Mouse (Mus musculus): ENCODE measurements at regions not wholly inside any gene's neighbourhood (a gene's known extent, or its start where the extent isn't known, plus 50 kb on each side); places are given as distances from the start of the nearest gene placed in this dataset.

- no peak for DNase-seq
Observed at GRCm38 (mm10) chr13:47602646-47603045, 480.2 kb downstream of the Rnf144b start.

DNA sequence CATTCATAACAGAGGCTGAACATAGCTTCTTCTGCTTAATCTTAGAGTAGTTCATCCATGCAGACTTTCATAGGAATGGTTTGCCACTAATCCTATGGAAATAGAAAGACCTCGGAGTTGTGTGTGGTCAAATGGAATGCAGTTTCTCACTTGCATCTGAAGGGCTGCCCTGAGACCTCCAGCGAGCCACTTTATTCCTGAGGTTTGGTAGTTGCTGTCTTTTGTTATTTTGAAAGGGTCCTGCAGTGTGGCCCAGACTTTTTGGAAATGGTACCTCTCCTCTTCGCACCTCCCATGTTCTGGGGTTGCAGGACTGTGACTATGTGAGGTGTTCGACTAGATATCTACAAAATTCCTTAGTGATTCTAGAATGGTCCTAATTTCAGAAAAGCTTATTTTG is 489.0 kb downstream of the Rnf144b start:
- DNase-seq: no peak

- no peak for DNase-seq
Observed at GRCm38 (mm10) chr13:47636511-47637103, 514.2 kb downstream of the Rnf144b start.

DNA sequence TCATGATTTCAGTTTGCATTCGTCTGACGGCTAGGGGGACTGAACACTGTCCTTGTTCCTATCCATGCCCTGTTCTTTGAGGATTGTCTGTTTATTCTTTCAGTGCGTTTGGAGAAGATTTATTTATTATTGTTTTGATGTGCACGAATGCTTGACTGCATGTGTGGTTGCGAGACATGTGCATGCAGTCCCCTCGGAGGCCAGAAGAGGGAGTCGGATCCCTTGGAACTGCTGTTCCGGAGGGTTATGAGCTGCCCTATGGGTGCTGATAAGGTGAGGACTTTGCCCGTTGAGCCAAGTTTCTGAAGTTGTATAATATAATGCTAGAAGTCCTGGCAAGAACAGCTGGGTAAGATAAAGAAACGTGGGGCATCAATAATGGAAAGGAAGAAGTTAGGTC is 519.9 kb downstream of the Rnf144b start:
- no peak for DNase-seq

DNA sequence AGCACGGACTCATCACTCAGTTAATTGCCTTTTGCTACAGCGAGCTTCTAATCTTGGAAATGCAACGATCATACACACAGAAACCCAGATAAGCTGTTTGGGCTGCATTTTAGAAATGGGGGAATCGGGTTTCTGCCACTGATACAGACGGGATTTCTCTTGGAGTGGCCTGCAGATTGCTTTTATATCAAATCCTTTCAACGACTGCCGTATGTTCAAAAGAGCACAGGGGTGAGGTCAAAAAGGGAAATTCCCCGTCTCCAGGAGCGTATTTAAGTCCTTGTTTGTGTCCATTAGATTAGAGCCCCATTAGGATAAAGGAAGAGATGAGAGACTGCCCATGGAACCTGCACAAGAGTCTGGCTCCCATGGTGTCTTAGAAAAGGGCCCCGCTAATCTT is 522.6 kb downstream of the Rnf144b start:
- no peak for DNase-seq

GRCm38 (mm10) chr13:47647693-47648092 is 525.2 kb downstream of the Rnf144b start:
- peak; percentile 14 for DNase-seq

- no peak for DNase-seq
Observed at GRCm38 (mm10) chr13:47650093-47650492, 527.6 kb downstream of the Rnf144b start.

DNA sequence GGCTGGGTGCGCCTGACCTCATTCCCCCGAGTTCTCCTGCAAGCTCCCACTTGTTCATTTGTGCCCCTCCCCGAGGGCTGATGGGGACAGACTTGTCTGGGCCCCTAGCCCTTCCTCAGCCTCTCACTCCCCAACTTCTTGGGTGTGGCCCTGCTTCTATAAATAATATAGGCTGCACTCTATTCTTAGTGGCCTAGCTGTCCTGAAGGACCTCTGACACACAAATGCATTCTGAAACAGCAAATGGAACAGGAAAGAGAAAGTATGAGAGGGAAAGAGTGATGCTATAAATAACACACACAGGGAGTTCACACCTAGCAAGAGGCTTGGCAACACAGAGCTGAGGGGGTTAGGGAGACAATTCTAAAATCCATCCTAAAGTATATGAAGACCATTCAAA is 544.0 kb downstream of the Rnf144b start:
- no peak for DNase-seq

DNA sequence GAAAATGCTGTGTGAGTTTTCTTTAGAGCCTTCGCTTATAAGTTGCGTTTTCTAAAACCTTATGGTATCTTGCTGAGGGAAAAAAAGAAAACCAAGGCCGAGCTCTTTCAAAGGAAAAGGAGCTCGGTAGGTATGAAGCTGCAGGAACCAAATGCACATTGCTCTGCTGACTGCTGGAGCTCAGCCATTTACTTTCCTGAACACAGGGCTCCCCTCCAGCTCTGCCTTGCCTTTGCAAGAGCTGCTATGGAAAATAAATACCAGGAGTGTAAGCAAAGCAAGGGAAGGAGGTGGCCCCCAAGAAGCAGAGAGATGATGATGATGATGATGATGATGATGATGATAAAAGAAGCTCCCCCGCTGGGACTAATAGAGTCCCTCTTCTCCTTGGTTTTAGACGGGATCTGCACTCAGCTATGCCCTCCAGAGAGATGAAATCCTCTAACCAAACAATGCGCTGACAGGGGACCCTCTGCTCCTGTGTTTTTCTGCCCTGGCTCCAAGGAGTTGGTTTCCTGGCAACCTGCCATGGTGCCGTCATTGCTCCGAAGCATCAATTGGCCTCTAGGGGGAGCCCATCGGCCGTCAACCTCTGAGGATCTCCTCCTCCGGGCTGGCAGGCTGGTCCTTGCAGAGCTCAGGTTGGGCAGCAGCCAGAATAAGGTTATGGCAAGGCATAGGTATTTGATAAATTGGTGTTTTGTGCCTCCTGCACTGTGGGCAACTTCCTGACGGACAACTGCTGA is 544.7 kb downstream of the Rnf144b start:
- DNase-seq: peak; percentile 79

GRCm38 (mm10) chr13:47688131-47688530 is 565.7 kb downstream of the Rnf144b start:
- no peak for DNase-seq

DNA sequence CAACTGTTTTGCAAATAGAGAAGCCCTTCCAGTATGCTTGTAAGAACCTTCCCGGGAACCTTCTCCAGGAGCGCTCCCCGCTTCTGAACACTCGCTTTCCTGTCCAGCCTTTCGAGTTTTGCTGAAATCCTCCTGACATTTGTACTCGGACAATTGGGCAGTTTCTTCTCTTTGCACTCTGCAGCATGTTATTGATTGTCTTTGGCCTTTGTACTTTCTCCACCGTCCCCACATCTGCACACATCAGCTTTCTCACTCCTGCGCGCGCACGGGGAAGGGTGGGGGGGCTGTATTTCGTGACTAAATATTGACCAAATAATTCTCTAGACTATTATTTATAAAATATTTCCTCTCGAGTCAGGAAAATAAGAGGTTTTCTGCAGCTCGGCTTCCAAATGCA is 567.2 kb upstream of the Id4 start:
- DNase-seq: no peak

DNA sequence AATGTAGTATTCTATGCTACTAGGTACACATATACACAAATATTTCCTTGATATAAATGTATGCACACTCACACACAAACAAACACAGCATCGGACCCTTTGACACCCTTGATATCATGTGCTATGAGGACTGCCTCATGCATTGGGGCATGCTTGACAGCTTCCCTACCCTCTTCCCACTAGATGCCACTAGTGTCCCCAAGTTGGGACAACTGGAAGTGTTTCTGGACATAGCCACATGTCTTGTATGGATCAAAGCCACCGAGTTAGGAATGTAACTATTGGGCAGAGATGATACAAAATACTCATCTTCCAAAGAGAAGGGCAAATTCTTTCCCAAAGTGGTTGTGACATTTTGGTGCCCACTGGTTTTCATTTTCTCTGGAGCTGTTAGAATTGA is 565.2 kb upstream of the Id4 start:
- no peak for DNase-seq

DNA sequence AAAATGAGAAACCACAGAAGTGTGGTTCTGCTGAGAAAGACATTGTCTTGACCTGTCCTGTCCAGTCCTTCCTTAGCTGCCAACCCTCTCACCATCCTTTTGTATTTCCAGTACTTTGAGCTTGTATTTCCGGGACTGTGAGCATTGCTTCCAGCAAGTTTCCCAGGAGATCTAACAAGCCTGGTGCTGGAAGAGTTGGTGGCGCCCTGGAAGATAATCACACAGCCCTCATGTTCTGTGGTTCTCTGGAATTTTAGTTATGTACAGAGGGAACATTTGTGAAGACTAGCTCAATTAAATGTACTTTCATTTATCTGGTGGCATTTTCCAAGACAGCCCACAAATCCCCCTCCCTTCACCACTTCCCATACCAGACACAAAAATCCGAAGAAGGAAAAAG is 560.5 kb upstream of the Id4 start:
- DNase-seq: no peak

DNA sequence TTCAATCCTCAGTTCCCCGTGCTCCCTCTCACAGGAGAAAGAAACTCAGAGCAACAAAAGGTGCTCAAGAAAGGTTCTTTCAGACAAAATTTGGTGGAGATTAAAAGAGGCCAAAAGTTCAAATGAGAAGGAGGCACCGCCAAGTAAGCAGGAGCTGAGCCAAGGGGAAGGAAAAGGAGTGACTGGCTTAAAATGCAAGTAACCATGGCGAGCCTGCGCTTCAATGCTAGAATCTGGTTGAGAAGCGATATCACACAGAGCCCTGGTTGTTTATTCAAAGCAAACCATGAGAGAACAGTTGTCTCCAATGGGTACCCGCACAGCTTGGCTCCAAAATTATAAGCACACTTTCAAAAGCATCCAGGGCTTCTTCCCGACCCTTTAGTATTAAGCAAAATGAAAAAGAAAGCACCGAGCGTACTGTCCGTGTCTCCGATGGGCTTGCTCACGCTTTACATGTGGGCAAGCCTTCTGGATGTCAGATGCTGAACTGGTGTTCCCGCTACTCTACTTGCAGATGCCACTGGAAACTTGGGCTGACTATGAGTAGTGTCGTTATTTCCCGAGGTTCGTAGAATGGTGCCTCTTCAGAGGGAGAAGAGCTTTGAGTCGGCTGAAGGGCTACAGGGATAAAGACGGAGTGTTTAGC is 552.9 kb upstream of the Id4 start:
- no peak for DNase-seq

- DNase-seq: no peak
Observed at GRCm38 (mm10) chr13:47709323-47709722, 551.7 kb upstream of the Id4 start.

DNA sequence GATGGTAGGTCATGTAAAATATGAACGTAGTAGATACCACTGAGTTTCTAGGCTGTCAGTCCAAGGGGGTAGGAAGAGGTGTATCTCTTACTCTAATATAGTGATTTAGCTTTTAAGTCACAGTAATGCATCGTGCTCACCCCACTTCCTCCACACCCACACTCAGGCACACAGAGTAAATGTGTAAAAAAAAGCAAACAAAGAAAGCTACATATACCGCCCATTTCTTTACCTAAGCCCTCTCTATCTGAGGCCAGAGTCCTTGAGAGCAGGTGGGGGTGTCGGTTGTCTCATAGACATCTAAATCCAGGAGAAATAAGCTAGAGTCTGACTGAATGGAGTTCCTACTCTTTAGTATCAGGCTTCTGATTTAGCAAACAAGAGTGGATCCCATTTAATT is 548.5 kb upstream of the Id4 start:
- no peak for DNase-seq

GRCm38 (mm10) chr13:47716265-47716664 is 544.8 kb upstream of the Id4 start:
- no peak for DNase-seq

GRCm38 (mm10) chr13:47720645-47721044 is 540.4 kb upstream of the Id4 start:
- no peak for DNase-seq

DNA sequence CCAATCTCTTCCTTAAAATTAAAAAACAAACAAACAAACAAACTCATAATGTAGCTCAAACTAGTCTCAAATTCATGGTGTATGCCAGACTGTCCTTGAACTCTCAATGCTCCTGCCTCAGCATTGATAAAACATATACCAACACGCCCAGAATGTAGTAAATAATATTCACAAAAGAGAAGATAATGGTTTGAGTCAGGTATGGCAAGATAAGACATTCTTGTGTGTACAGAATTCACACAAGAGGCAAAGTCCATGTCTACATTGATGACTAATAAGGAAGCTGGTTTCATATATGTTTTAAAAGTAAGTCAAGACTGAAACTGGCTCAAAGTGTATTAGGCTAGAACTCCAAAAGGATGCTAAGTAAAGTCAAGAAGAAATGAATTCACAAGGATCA is 526.6 kb upstream of the Id4 start:
- DNase-seq: no peak

DNA sequence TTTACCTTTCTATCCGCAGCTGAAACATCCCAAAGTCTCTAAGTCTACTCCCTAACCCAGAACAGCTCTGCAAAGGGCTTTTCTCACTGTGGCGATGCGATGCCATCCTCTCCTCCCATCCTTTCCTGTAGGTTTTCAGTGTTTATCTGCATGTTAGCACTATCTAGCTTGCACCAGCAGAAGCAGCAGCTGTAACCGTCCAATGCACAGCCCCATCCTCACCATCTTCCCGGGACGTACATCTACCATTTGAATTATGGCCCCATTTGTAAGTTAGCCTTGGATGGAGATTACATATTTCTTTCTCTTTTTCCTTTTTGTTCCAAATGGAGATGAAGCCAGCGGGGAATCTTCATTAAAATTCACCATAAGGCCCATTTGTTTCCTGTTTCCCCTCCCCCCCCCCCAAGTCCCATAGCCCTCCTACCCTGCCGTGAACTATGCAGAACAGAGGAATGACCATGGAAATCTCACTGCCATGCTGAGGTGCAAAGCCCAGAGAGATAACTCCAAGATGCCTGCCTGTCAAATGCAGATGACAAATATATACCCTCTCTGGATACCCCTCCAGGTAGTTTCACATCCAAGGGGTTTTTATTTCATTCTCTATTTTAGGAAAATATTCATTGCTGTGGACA is 525.5 kb upstream of the Id4 start:
- DNase-seq: no peak

DNA sequence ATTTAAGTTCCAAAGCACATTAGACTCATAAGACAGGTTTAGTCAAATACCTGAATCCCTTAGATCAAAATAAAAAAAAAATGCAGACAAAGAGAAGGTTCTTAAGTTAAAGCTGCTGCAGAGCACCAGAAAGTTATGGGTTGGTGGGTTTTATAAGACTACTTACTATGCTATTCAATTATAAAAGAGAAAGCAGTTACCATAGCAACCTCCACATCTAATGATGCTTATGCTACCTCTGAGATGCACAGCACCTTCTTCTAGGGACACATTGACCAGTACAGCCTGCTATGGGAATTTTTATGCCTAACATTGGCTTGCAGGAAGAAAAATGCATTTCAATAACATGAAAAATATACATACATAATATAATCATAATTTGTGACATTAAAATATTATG is 512.1 kb upstream of the Id4 start:
- DNase-seq: no peak

DNA sequence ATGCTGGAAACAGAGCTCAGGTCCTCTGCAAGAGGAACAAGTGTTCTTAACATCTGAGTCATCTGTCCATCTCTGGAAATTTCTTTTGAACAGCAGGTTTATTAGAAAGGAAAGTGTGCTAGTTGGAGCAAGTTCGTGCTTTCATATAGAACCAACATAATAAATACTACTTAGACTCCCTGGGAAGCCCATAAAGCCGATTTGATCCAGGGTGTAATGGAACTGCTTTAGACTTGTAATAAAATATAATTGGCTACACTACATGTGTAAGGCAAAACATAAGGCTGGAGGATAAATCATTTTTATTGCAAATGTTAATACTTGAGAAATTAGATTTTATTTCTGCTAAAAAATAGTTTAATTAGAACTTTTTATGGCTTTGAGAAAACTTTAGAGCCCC is 510.0 kb upstream of the Id4 start:
- no peak for DNase-seq

DNA sequence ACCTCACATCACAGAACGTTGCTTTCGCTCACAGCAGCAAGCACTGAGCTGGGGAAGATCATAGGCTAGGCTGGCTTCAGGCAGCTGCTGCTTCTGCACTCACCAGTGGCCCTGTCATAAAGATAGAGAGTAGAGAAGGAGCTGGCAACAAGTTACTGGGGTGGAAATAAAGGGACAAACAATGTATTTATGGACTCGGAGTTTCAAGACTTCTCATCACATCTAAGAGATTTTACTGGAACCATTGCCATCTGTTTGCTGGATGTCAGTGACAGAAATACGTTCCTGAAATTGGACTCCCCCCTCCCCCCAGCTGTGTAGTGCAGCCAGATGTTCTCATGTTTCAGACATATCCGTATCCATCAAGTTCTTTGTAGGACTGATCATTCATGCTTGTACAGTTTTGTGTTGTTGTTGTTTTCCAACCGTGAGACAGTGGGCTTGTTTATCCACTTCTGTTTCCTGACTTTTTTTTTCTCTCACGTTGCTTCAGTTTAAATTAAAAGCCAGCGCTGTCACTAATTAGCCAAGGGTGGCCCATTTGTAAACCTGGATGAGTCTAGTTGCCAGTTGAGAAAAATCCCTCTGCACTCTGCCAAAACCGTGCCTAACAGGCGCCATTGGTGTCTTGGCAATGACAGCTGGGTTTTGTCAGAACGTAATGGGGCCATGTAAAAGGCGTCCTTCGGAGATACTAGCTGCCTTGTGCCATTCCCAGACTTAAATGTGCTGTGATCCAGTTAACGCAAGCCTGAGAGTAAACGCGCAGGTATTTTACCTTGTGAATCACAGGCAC is 496.0 kb upstream of the Id4 start:
- DNase-seq: peak; percentile 9
